Mouse (Mus musculus) erythroid progenitor cell, adult 5-6 weeks (primary cell): ENCODE results near the gene Stub1. TPM values are rescaled to one million over a fixed set of nuclear protein-coding genes. Genes with fewer than 3 reads are reported as not detected.

ENCODE experiments used
- ATAC-seq: replicated peaks from 2 replicates; pipeline ENCODE4 v1.8.0; 2016; ENCODE audit warnings: moderate number of reproducible peaks, mild to moderate bottlenecking, moderate TSS enrichment, inconsistent platforms; ENCODE audit not compliant: poor library complexity, low FRiP score, severe bottlenecking
- total RNA-seq, 2 experiments: library from RNA; stranded (forward) in 1 of 2; stranded (reverse) in 1 of 2; fragments of 150-400 nt in 1 of 2; fragments of 186-747, 209-891 nt in 1 of 2; gene quantifications; 2 replicates each; pipeline versions ENCODE4 v1.2.3 to v1.2.4; 2015 to 2017; ENCODE audit warnings: low replicate concordance in 2 of 2

The Stub1 gene
- total RNA-seq, 2 experiments from 2014 or later = 47.1 to 86.4 TPM

GRCm38 (mm10) chr17:25795609-25796092, 37.6 kb downstream of the Stub1 start, which contains the start of gene AC134908.4:
AC134908.4 (minus strand) TSS chr17:25795659.
- no peak for ATAC-seq

GRCm38 (mm10) chr17:25794998-25795397, 38.2 kb downstream of the Stub1 start:
- ATAC-seq = no peak

GRCm38 (mm10) chr17:25794197-25794596, 39.0 kb downstream of the Stub1 start:
- ATAC-seq = no peak

- peak; percentile 23 for ATAC-seq
Measured at GRCm38 (mm10) chr17:25792615-25793014, 40.6 kb downstream of the Stub1 start, which contains the start of gene Fam173a. Fam173a (minus strand) TSS chr17:25792901.

- peak; percentile 81 for ATAC-seq
Measured at GRCm38 (mm10) chr17:25791843-25792527, 41.2 kb downstream of the Stub1 start.

GRCm38 (mm10) chr17:25791320-25791842, 41.8 kb downstream of the Stub1 start:
- peak; percentile 4 for ATAC-seq

GRCm38 (mm10) chr17:25786781-25787504, 46.3 kb downstream of the Stub1 start:
- ATAC-seq = no peak

GRCm38 (mm10) chr17:25786280-25786679, 46.9 kb downstream of the Stub1 start, which contains the start of gene Ccdc78:
Ccdc78 (plus strand) TSS chr17:25786580.
- no peak for ATAC-seq

- peak; percentile 86 for ATAC-seq
Measured at GRCm38 (mm10) chr17:25785281-25785745, 47.9 kb downstream of the Stub1 start, which contains the start of gene Haghl. Haghl (minus strand) TSS chr17:25785673.

GRCm38 (mm10) chr17:25783861-25784574, 49.2 kb downstream of the Stub1 start:
- no peak for ATAC-seq

- no peak for ATAC-seq
Measured at GRCm38 (mm10) chr17:25783086-25783485, 50.1 kb downstream of the Stub1 start.

- ATAC-seq = no peak
Measured at GRCm38 (mm10) chr17:25781339-25781738, 51.9 kb downstream of the Stub1 start.

Other genes with a start within 250 kb of the Stub1 start
- not detected in 2 replicates for gene Gng13, start 116.2 kb downstream of the Stub1 start, total RNA-seq (2015; ENCODE audit: low replicate concordance)
- not detected in 2 replicates for gene Gng13, start 116.2 kb downstream of the Stub1 start, total RNA-seq (2017; ENCODE audit: low replicate concordance)
- 15.5 and 33.2 TPM in 2 replicates for gene Chtf18, start 106.0 kb downstream of the Stub1 start, total RNA-seq (2015; ENCODE audit: low replicate concordance)
- 56.2 and 62.6 TPM in 2 replicates for gene Chtf18, start 106.0 kb downstream of the Stub1 start, total RNA-seq (2017; ENCODE audit: low replicate concordance)
- 1.1 and 2.1 TPM in 2 replicates for gene Rpusd1, start 105.7 kb downstream of the Stub1 start, total RNA-seq (2015; ENCODE audit: low replicate concordance)
- 0.26 and 3.7 TPM in 2 replicates for gene Rpusd1, start 105.7 kb downstream of the Stub1 start, total RNA-seq (2017; ENCODE audit: low replicate concordance)
- gene Mslnl, start 97.4 kb downstream of the Stub1 start, total RNA-seq (2015; ENCODE audit: low replicate concordance) = not detected in 2 replicates
- gene Mslnl, start 97.4 kb downstream of the Stub1 start, total RNA-seq (2017; ENCODE audit: low replicate concordance) = not detected in 2 replicates
- not detected in 2 replicates for gene Msln, start 79.0 kb downstream of the Stub1 start, total RNA-seq (2015; ENCODE audit: low replicate concordance)
- not detected in 2 replicates for gene Msln, start 79.0 kb downstream of the Stub1 start, total RNA-seq (2017; ENCODE audit: low replicate concordance)
- gene Narfl, start 59.6 kb downstream of the Stub1 start, total RNA-seq (2015; ENCODE audit: low replicate concordance) = 0.42 and 6.8 TPM in 2 replicates
- 7.1 and 12.0 TPM in 2 replicates for gene Narfl, start 59.6 kb downstream of the Stub1 start, total RNA-seq (2017; ENCODE audit: low replicate concordance)
- 8.6 and 9.6 TPM in 2 replicates for gene Haghl, start 47.7 kb downstream of the Stub1 start, total RNA-seq (2015; ENCODE audit: low replicate concordance)
- 2.3 and 6.0 TPM in 2 replicates for gene Haghl, start 47.7 kb downstream of the Stub1 start, total RNA-seq (2017; ENCODE audit: low replicate concordance)
- gene Ccdc78, start 46.8 kb downstream of the Stub1 start, total RNA-seq (2015; ENCODE audit: low replicate concordance) = not detected in 2 replicates
- not detected in 2 replicates for gene Ccdc78, start 46.8 kb downstream of the Stub1 start, total RNA-seq (2017; ENCODE audit: low replicate concordance)
- 38.1 and 51.5 TPM in 2 replicates for gene Fam173a, start 40.5 kb downstream of the Stub1 start, total RNA-seq (2015; ENCODE audit: low replicate concordance)
- gene Fam173a, start 40.5 kb downstream of the Stub1 start, total RNA-seq (2017; ENCODE audit: low replicate concordance) = 5.4 and 16.7 TPM in 2 replicates
- not detected in 2 replicates for gene AC134908.4, start 37.7 kb downstream of the Stub1 start, total RNA-seq (2015; ENCODE audit: low replicate concordance)
- gene AC134908.4, start 37.7 kb downstream of the Stub1 start, total RNA-seq (2017; ENCODE audit: low replicate concordance) = not detected in 2 replicates
- not detected in 2 replicates for gene Metrn, start 36.3 kb downstream of the Stub1 start, total RNA-seq (2015; ENCODE audit: low replicate concordance)
- gene Metrn, start 36.3 kb downstream of the Stub1 start, total RNA-seq (2017; ENCODE audit: low replicate concordance) = 5.4 and 5.9 TPM in 2 replicates
- not detected in 2 replicates for gene Fbxl16, start 24.3 kb downstream of the Stub1 start, total RNA-seq (2015; ENCODE audit: low replicate concordance)
- gene Fbxl16, start 24.3 kb downstream of the Stub1 start, total RNA-seq (2017; ENCODE audit: low replicate concordance) = not detected in 2 replicates
- 4.2 and 6.5 TPM in 2 replicates for gene Wdr24, start 9.8 kb downstream of the Stub1 start, total RNA-seq (2015; ENCODE audit: low replicate concordance)
- 7.0 and 14.5 TPM in 2 replicates for gene Wdr24, start 9.8 kb downstream of the Stub1 start, total RNA-seq (2017; ENCODE audit: low replicate concordance)
- gene Jmjd8, start 4.5 kb downstream of the Stub1 start, total RNA-seq (2015; ENCODE audit: low replicate concordance) = 5.4 and 6.1 TPM in 2 replicates
- 2.7 and 9.1 TPM in 2 replicates for gene Jmjd8, start 4.5 kb downstream of the Stub1 start, total RNA-seq (2017; ENCODE audit: low replicate concordance)
- gene Rhbdl1, start 3.9 kb upstream of the Stub1 start, total RNA-seq (2015; ENCODE audit: low replicate concordance) = 4.6 TPM in 1 of 2 replicates, not detected in the other
- gene Rhbdl1, start 3.9 kb upstream of the Stub1 start, total RNA-seq (2017; ENCODE audit: low replicate concordance) = 0.77 TPM in 1 of 2 replicates, not detected in the other
- gene Gm20683, start 8.4 kb upstream of the Stub1 start, total RNA-seq (2015; ENCODE audit: low replicate concordance) = 1.3 and 1.4 TPM in 2 replicates
- 1.8 TPM in 1 of 2 replicates, not detected in the other for gene Gm20683, start 8.4 kb upstream of the Stub1 start, total RNA-seq (2017; ENCODE audit: low replicate concordance)
- 34.4 and 37.1 TPM in 2 replicates for gene Rhot2, start 11.4 kb upstream of the Stub1 start, total RNA-seq (2015; ENCODE audit: low replicate concordance)
- 39.1 and 41.5 TPM in 2 replicates for gene Rhot2, start 11.4 kb upstream of the Stub1 start, total RNA-seq (2017; ENCODE audit: low replicate concordance)
- gene Wdr90, start 28.1 kb upstream of the Stub1 start, total RNA-seq (2015; ENCODE audit: low replicate concordance) = 52.8 and 61.6 TPM in 2 replicates
- gene Wdr90, start 28.1 kb upstream of the Stub1 start, total RNA-seq (2017; ENCODE audit: low replicate concordance) = 26.4 and 37.6 TPM in 2 replicates
- 4.2 and 11.9 TPM in 2 replicates for gene Mcrip2, start 35.4 kb upstream of the Stub1 start, total RNA-seq (2015; ENCODE audit: low replicate concordance)
- gene Mcrip2, start 35.4 kb upstream of the Stub1 start, total RNA-seq (2017; ENCODE audit: low replicate concordance) = 3.5 TPM in 1 of 2 replicates, not detected in the other
- gene Mettl26, start 41.7 kb upstream of the Stub1 start, total RNA-seq (2015; ENCODE audit: low replicate concordance) = 10.1 and 17.3 TPM in 2 replicates
- 7.1 and 7.7 TPM in 2 replicates for gene Mettl26, start 41.7 kb upstream of the Stub1 start, total RNA-seq (2017; ENCODE audit: low replicate concordance)
- gene Wfikkn1, start 47.5 kb upstream of the Stub1 start, total RNA-seq (2015; ENCODE audit: low replicate concordance) = not detected in 2 replicates
- gene Wfikkn1, start 47.5 kb upstream of the Stub1 start, total RNA-seq (2017; ENCODE audit: low replicate concordance) = 0.26 and 1.7 TPM in 2 replicates
- 2.2 and 2.5 TPM in 2 replicates for gene Rab40c, start 86.3 kb upstream of the Stub1 start, total RNA-seq (2015; ENCODE audit: low replicate concordance)
- 0.98 and 3.2 TPM in 2 replicates for gene Rab40c, start 86.3 kb upstream of the Stub1 start, total RNA-seq (2017; ENCODE audit: low replicate concordance)
- gene Pigq, start 111.5 kb upstream of the Stub1 start, total RNA-seq (2015; ENCODE audit: low replicate concordance) = 1,618 and 1,746 TPM in 2 replicates
- 1,554 and 1,638 TPM in 2 replicates for gene Pigq, start 111.5 kb upstream of the Stub1 start, total RNA-seq (2017; ENCODE audit: low replicate concordance)
- gene Nhlrc4, start 111.6 kb upstream of the Stub1 start, total RNA-seq (2015; ENCODE audit: low replicate concordance) = 13.7 and 13.8 TPM in 2 replicates
- 13.7 and 18.9 TPM in 2 replicates for gene Nhlrc4, start 111.6 kb upstream of the Stub1 start, total RNA-seq (2017; ENCODE audit: low replicate concordance)
- not detected in 2 replicates for gene A930017K11Rik, start 119.2 kb upstream of the Stub1 start, total RNA-seq (2015; ENCODE audit: low replicate concordance)
- gene A930017K11Rik, start 119.2 kb upstream of the Stub1 start, total RNA-seq (2017; ENCODE audit: low replicate concordance) = not detected in 2 replicates
- gene Capn15, start 152.4 kb upstream of the Stub1 start, total RNA-seq (2015; ENCODE audit: low replicate concordance) = 9.6 and 9.7 TPM in 2 replicates
- 5.7 and 9.1 TPM in 2 replicates for gene Capn15, start 152.4 kb upstream of the Stub1 start, total RNA-seq (2017; ENCODE audit: low replicate concordance)
- not detected in 2 replicates for gene Rab11fip3, start 236.2 kb upstream of the Stub1 start, total RNA-seq (2015; ENCODE audit: low replicate concordance)
- gene Rab11fip3, start 236.2 kb upstream of the Stub1 start, total RNA-seq (2017; ENCODE audit: low replicate concordance) = 0.26 TPM in 1 of 2 replicates, not detected in the other